Mouse (Mus musculus): ENCODE measurements around the gene Gm45140. TPM values are rescaled to one million over a fixed set of nuclear protein-coding genes. Genes with fewer than 3 reads are reported as not detected.

Gene Gm45140
- polyA plus RNA-seq, 2 experiments = 2.7 to 9.1 TPM

GRCm38 (mm10) chr6:87838551-87839197 is 3.1 kb upstream of the Gm45140 start, which contains the start of gene Isy1:
Gene Isy1, minus strand, starts transcription at chr6:87838798.
- WGBS = 1% methylated on average over 46 of the region's 46 CpGs
- Histone ChIP-seq H3K9ac (ENCODE audit: low read depth, low read length, severe bottlenecking) (peak within 1 kb of the TSS; percentile 79), H3K36me3 (ENCODE audit: control insufficient read depth, insufficient read depth, low read length) (peaks cover 44% of the 10 kb centered on the region), H3K27me3 (ENCODE audit: control insufficient read depth, insufficient read depth, low read length) (no peaks in the 10 kb centered on the region), H3K4me3 (replicated peaks; ENCODE audit: low read length) (peak within 1 kb of the TSS; percentile 67), H3K9me3 (ENCODE audit: control insufficient read depth, low read length) (no peaks in the 10 kb centered on the region), H3K4me2 (replicated peaks; ENCODE audit: low read depth, low read length, severe bottlenecking) (peak within 1 kb of the TSS; percentile 90), H3K27ac (replicated peaks; ENCODE audit: low read depth, low read length) (peak within 1 kb of the TSS; percentile 92), H3K4me1 (ENCODE audit: control insufficient read depth, insufficient read depth, low read length) (0 out of 2 replicates have a peak, but pooled peaks cover 4% of the 10 kb centered on the region)
- ATAC-seq (ENCODE audit: low FRiP score, low read depth) (peak; percentile 95), DNase-seq (ENCODE audit: low spot score) (peak; percentile 97)
- 0 out of 2 replicates have a peak, but pooled peaks have one; percentile 56 for TF ChIP-seq POLR2A (IDR thresholded peaks at IDR 0.05; ENCODE audit: borderline replicate concordance, extremely low read depth, insufficient read depth, insufficient read length)

- TF ChIP-seq POLR2A (IDR thresholded peaks at IDR 0.05; ENCODE audit: borderline replicate concordance, extremely low read depth, insufficient read depth, insufficient read length) = no peak
Measured at GRCm38 (mm10) chr6:87820366-87820765, 15.2 kb downstream of the Gm45140 start.

GRCm38 (mm10) chr6:87814486-87814885 is 21.1 kb downstream of the Gm45140 start:
- no peaks in the 10 kb centered on the region for H3K27me3 ChIP-seq (ENCODE audit: control insufficient read depth, insufficient read depth, low read length)
- H3K9me3 ChIP-seq (ENCODE audit: control insufficient read depth, low read length) = no peaks in the 10 kb centered on the region
- peaks cover 50% of the 10 kb centered on the region for H3K36me3 ChIP-seq (ENCODE audit: control insufficient read depth, insufficient read depth, low read length)
- no peak overlapping the region for H3K4me3 ChIP-seq (replicated peaks; ENCODE audit: low read length)
- DNase-seq (ENCODE audit: low spot score) (no peak), ATAC-seq (ENCODE audit: low FRiP score, low read depth) (no peak)
- H3K4me2 ChIP-seq (replicated peaks; ENCODE audit: low read depth, low read length, severe bottlenecking) = no peak overlapping the region
- TF ChIP-seq POLR2A (IDR thresholded peaks at IDR 0.05; ENCODE audit: borderline replicate concordance, extremely low read depth, insufficient read depth, insufficient read length) = no peak
- no peak overlapping the region for H3K9ac ChIP-seq (ENCODE audit: low read depth, low read length, severe bottlenecking)
- H3K27ac ChIP-seq (replicated peaks; ENCODE audit: low read depth, low read length) = no peak overlapping the region
- peaks cover 10% of the 10 kb centered on the region for H3K4me1 ChIP-seq (ENCODE audit: control insufficient read depth, insufficient read depth, low read length)
- 91% methylated on average over 5 of the region's 5 CpGs for WGBS

More at GRCm38 (mm10) chr6:87820366-87820765, 15.2 kb downstream of the Gm45140 start:
- Histone ChIP-seq H3K4me3 (replicated peaks; ENCODE audit: low read length) (no peak overlapping the region), H3K27me3 (ENCODE audit: control insufficient read depth, insufficient read depth, low read length) (no peaks in the 10 kb centered on the region), H3K36me3 (ENCODE audit: control insufficient read depth, insufficient read depth, low read length) (peaks cover 91% of the 10 kb centered on the region), H3K9ac (ENCODE audit: low read depth, low read length, severe bottlenecking) (no peak overlapping the region), H3K9me3 (ENCODE audit: control insufficient read depth, low read length) (no peaks in the 10 kb centered on the region), H3K4me2 (replicated peaks; ENCODE audit: low read depth, low read length, severe bottlenecking) (no peak overlapping the region), H3K27ac (replicated peaks; ENCODE audit: low read depth, low read length) (no peak overlapping the region), H3K4me1 (ENCODE audit: control insufficient read depth, insufficient read depth, low read length) (no peaks in the 10 kb centered on the region)
- ATAC-seq (ENCODE audit: low FRiP score, low read depth) (no peak), DNase-seq (ENCODE audit: low spot score) (no peak)
- 95% methylated on average over 2 of the region's 2 CpGs for WGBS

- no peak for TF ChIP-seq POLR2A (IDR thresholded peaks at IDR 0.05; ENCODE audit: borderline replicate concordance, extremely low read depth, insufficient read depth, insufficient read length)
- Histone ChIP-seq H3K27ac (replicated peaks; ENCODE audit: low read depth, low read length) (peak overlapping the region; percentile 61; the same call in 1 of the 2 replicates), H3K4me3 (replicated peaks; ENCODE audit: low read length) (peak overlapping the region; percentile 81; the same call in 1 of the 2 replicates), H3K27me3 (ENCODE audit: control insufficient read depth, insufficient read depth, low read length) (no peaks in the 10 kb centered on the region), H3K4me1 (ENCODE audit: control insufficient read depth, insufficient read depth, low read length) (peaks cover 10% of the 10 kb centered on the region), H3K9me3 (ENCODE audit: control insufficient read depth, low read length) (no peaks in the 10 kb centered on the region), H3K4me2 (replicated peaks; ENCODE audit: low read depth, low read length, severe bottlenecking) (peak overlapping the region; percentile 71), H3K9ac (ENCODE audit: low read depth, low read length, severe bottlenecking) (peak overlapping the region; percentile 81; the same call in 1 of the 2 replicates), H3K36me3 (ENCODE audit: control insufficient read depth, insufficient read depth, low read length) (peaks cover 36% of the 10 kb centered on the region)
- 62% methylated on average over 1 of the region's 1 CpGs for WGBS
- ATAC-seq (ENCODE audit: low FRiP score, low read depth) = no peak
- DNase-seq (ENCODE audit: low spot score) = no peak
Measured at GRCm38 (mm10) chr6:87812656-87813055, 22.9 kb downstream of the Gm45140 start.

GRCm38 (mm10) chr6:87811675-87812338 is 23.8 kb downstream of the Gm45140 start, which contains the start of gene Rab43:
Gene Rab43, minus strand, starts transcription at chr6:87812164.
- no peaks in the 10 kb centered on the region for H3K9me3 ChIP-seq (ENCODE audit: control insufficient read depth, low read length)
- ATAC-seq (ENCODE audit: low FRiP score, low read depth) (peak; percentile 95), DNase-seq (ENCODE audit: low spot score) (peak; percentile 90)
- peak within 1 kb of the TSS; percentile 81 for H3K4me3 ChIP-seq (replicated peaks; ENCODE audit: low read length)
- H3K27ac ChIP-seq (replicated peaks; ENCODE audit: low read depth, low read length) = peak within 1 kb of the TSS; percentile 74
- H3K36me3 ChIP-seq (ENCODE audit: control insufficient read depth, insufficient read depth, low read length) = peaks cover 28% of the 10 kb centered on the region
- H3K9ac ChIP-seq (ENCODE audit: low read depth, low read length, severe bottlenecking) = peak within 1 kb of the TSS; percentile 81
- H3K4me2 ChIP-seq (replicated peaks; ENCODE audit: low read depth, low read length, severe bottlenecking) = peak within 1 kb of the TSS; percentile 71
- TF ChIP-seq POLR2A (IDR thresholded peaks at IDR 0.05; ENCODE audit: borderline replicate concordance, extremely low read depth, insufficient read depth, insufficient read length) = no peak
- peaks cover 10% of the 10 kb centered on the region for H3K4me1 ChIP-seq (ENCODE audit: control insufficient read depth, insufficient read depth, low read length)
- no peaks in the 10 kb centered on the region for H3K27me3 ChIP-seq (ENCODE audit: control insufficient read depth, insufficient read depth, low read length)
- WGBS = 0% methylated on average over 30 of the region's 56 CpGs
